Comparison of ENCODE assay signal across 9 mouse cellular contexts in genomic region chr4:46371030-46371429, GRCm38 (mm10). TPM values are rescaled to one million over a fixed set of nuclear protein-coding genes. Genes with fewer than 3 reads are reported as not detected.
DNase-seq lines count a peak whose midpoint lies in the region; TF ChIP-seq lines count a peak whose summit lies in the region.
"Had no signal": no experiment of that assay in that cellular context is flagged by ENCODE, and none has a peak within 500 bp of the region (broad histone marks: within the 10 kb centered on the region; RNA-seq: fewer than 3 reads in every experiment).

No protein-coding gene starts in this region.

- H3K4me1 ChIP-seq in embryonic fibroblast, embryonic 13.5 days (ENCODE audit: control insufficient read depth, insufficient read depth, low read length) = peaks cover 3% of the 10 kb centered on the region; the same call in 1 of the 2 replicates

- no peak overlapping the region for H3K27ac ChIP-seq in embryonic fibroblast, embryonic 13.5 days (ENCODE audit: insufficient read depth, low read length)

- intact Hi-C loops in heart, postnatal 10 days (cut with DNase I) = no loop called here

- peak; percentile 62 for DNase-seq in urinary bladder, postnatal 25 days (ENCODE audit: low spot score)
- no peak for DNase-seq in urinary bladder, adult 2 months (ENCODE audit: low spot score)
- peak; percentile 74 to 75 for DNase-seq in heart, postnatal 10 days
- peak; percentile 64 to 83 for DNase-seq in kidney, postnatal 25 days
- DNase-seq in lung, postnatal 4 days = peak; percentile 72 to 85
- DNase-seq in right cerebral cortex, postnatal 14 days = peak; percentile 58
- DNase-seq in thymus, postnatal 0 days (ENCODE audit: low spot score) = no peak

- TF ChIP-seq CTCF in embryonic fibroblast, embryonic 13.5 days (IDR thresholded peaks at IDR 0.05; ENCODE audit: borderline replicate concordance, insufficient read depth, low read length) = no peak

- TF ChIP-seq POLR2A in embryonic fibroblast, embryonic 13.5 days (IDR thresholded peaks at IDR 0.05; ENCODE audit: low read depth, low read length) = peak; percentile 41; the same call in 1 of the 2 replicates

- no peak overlapping the region for H3K4me3 ChIP-seq in embryonic fibroblast, embryonic 13.5 days (ENCODE audit: insufficient read depth, low read length)

RNA-seq across cellular contexts. Expression of gene Trmo, which starts 18.2 kb away (rescaled TPM):
- 4.7 and 6.3 TPM in 2 replicates for polyA plus RNA-seq in urinary bladder, adult 2 months (2012; rRNA removed)
- polyA plus RNA-seq in embryonic fibroblast, embryonic 13.5 days (2011; ENCODE audit: insufficient read length, low read depth, missing spikeins) = 2.7 and 2.8 TPM in 2 replicates
- 1 to 10 TPM; 4.2 to 4.7 TPM for total RNA-seq in heart, postnatal 10 days (2021)
- polyA plus RNA-seq in thymus, postnatal 0 days (2015; fragmentation: Nextera tagmentation; extraction: Ambion mirVana) = 19.9 and 20.9 TPM in 2 replicates

RNA-seq across cellular contexts. Expression of gene Foxe1, which starts 27.6 kb away (rescaled TPM):
- polyA plus RNA-seq in urinary bladder, adult 2 months (2012; rRNA removed) = not detected in 2 replicates
- polyA plus RNA-seq in embryonic fibroblast, embryonic 13.5 days (2011; ENCODE audit: insufficient read length, low read depth, missing spikeins) = not detected in 2 replicates
- total RNA-seq in heart, postnatal 10 days (2021) = not detected
- 0.08 TPM in 1 of 2 replicates, not detected in the other for polyA plus RNA-seq in thymus, postnatal 0 days (2015; fragmentation: Nextera tagmentation; extraction: Ambion mirVana)
- total RNA-seq: left cerebral cortex, postnatal 25 days had no signal

RNA-seq across cellular contexts. Expression of gene Hemgn, which starts 42.3 kb away (rescaled TPM):
- polyA plus RNA-seq in urinary bladder, adult 2 months (2012; rRNA removed) = 0.06 and 0.07 TPM in 2 replicates
- polyA plus RNA-seq in embryonic fibroblast, embryonic 13.5 days (2011; ENCODE audit: insufficient read length, low read depth, missing spikeins) = not detected in 2 replicates
- under 1 TPM; 0.17 to 0.43 TPM for total RNA-seq in heart, postnatal 10 days (2021)
- polyA plus RNA-seq in thymus, postnatal 0 days (2015; fragmentation: Nextera tagmentation; extraction: Ambion mirVana) = 5.3 and 6.8 TPM in 2 replicates
- total RNA-seq: left cerebral cortex, postnatal 25 days had no signal

Comparison
In these comparisons a context has a peak if more than half of its experiments do, and no peak if none do; other contexts are left out.
1. DNase-seq: peak in urinary bladder, postnatal 25 days (single experiment), heart, postnatal 10 days (2 of 2), kidney, postnatal 25 days (2 of 2), lung, postnatal 4 days (2 of 2) and right cerebral cortex, postnatal 14 days (single experiment); none in urinary bladder, adult 2 months (single experiment) and thymus, postnatal 0 days (single experiment).